Mouse (Mus musculus) ES-Bruce4 (cell line): ENCODE measurements around the gene Adcy1. TPM values are rescaled to one million over a fixed set of nuclear protein-coding genes. Genes with fewer than 3 reads are reported as not detected.

Experiments
- H3K27ac ChIP-seq: 2 replicates; pipeline ENCODE4 v1.5.1; 2012; ENCODE audit warnings: low read length, inconsistent platforms; ENCODE audit not compliant: insufficient read depth
- H3K27me3 ChIP-seq: 2 replicates; pipeline ENCODE4 v1.6.1; 2012; ENCODE audit warnings: mild to moderate bottlenecking, low read length, inconsistent platforms; ENCODE audit not compliant: control insufficient read depth, poor library complexity, insufficient read depth, severe bottlenecking
- H3K36me3 ChIP-seq: 2 replicates; pipeline ENCODE4 v1.6.1; 2012; ENCODE audit warnings: inconsistent platforms, mild to moderate bottlenecking, low read length, moderate library complexity; ENCODE audit not compliant: control insufficient read depth, poor library complexity, insufficient read depth, severe bottlenecking
- H3K4me1 ChIP-seq: one replicate; pipeline ENCODE4 v1.8.1; 2011; ENCODE audit warnings: low read length; ENCODE audit not compliant: control insufficient read depth, insufficient read depth
- H3K4me3 ChIP-seq: 2 replicates; pipeline ENCODE4 v1.5.1; 2011; ENCODE audit warnings: low read depth, mild to moderate bottlenecking, low read length
- H3K9ac ChIP-seq: 2 replicates; pipeline ENCODE4 v1.6.1; 2012; ENCODE audit warnings: low read depth, mild to moderate bottlenecking, inconsistent platforms; ENCODE audit not compliant: poor library complexity, severe bottlenecking
- H3K9me3 ChIP-seq: replicated peaks from 2 replicates; pipeline ENCODE4 v1.6.1; 2012; ENCODE audit warnings: mild to moderate bottlenecking, low read length, inconsistent platforms; ENCODE audit not compliant: control insufficient read depth, poor library complexity, insufficient read depth, severe bottlenecking
- CTCF ChIP-seq: IDR thresholded peaks from one replicate; pipeline ENCODE4 v1.8.1; 2011; ENCODE audit warnings: low read depth, low read length
- EP300 ChIP-seq: IDR thresholded peaks from 2 replicates; pipeline ENCODE4 v1.6.1; 2011; ENCODE audit warnings: low read depth, low read length; ENCODE audit not compliant: insufficient read depth
- POLR2A ChIP-seq: IDR thresholded peaks from one replicate; pipeline ENCODE4 v1.8.1; 2011; ENCODE audit warnings: low read length; ENCODE audit not compliant: insufficient read depth
- polyA plus RNA-seq: library from polyadenylated mRNA; stranded (reverse); fragments of >200 nt; gene quantifications from 2 replicates; pipeline ENCODE4 v1.2.4, GENCODE M21; 2011; ENCODE audit warnings: low read depth; ENCODE audit not compliant: missing spikeins, insufficient read depth, insufficient read length

Gene Adcy1
- polyA plus RNA-seq, 1 experiment, result 5.7 TPM

- Histone ChIP-seq H3K27ac (no peak overlapping the region), H3K9me3 (no peaks in the 10 kb centered on the region; the same call in 1 of the 2 replicates), H3K4me1 (no peaks in the 10 kb centered on the region), H3K36me3 (no peaks in the 10 kb centered on the region), H3K9ac (no peak overlapping the region), H3K27me3 (no peaks in the 10 kb centered on the region), H3K4me3 (no peak overlapping the region)
- TF ChIP-seq EP300, result no peak
- no peak for TF ChIP-seq POLR2A
- TF ChIP-seq CTCF, result no peak
These were observed 22.5 kb upstream of the Adcy1 start for GRCm38 (mm10) chr11:7040801-7041200.

GRCm38 (mm10) chr11:7047176-7047575, 16.1 kb upstream of the Adcy1 start:
- no peak overlapping the region for H3K4me3 ChIP-seq
- TF ChIP-seq CTCF (no peak), EP300 (no peak), POLR2A (no peak)
- H3K9ac ChIP-seq, result no peak overlapping the region
- H3K27ac ChIP-seq, result no peak overlapping the region
- H3K4me1 ChIP-seq, result no peaks in the 10 kb centered on the region
- H3K36me3 ChIP-seq, result no peaks in the 10 kb centered on the region
- no peaks in the 10 kb centered on the region for H3K27me3 ChIP-seq
- 0 out of 2 replicates have a peak, but pooled peaks cover 3% of the 10 kb centered on the region for H3K9me3 ChIP-seq

GRCm38 (mm10) chr11:7047584-7047983, 15.7 kb upstream of the Adcy1 start:
- no peak overlapping the region for H3K4me3 ChIP-seq
- H3K27ac ChIP-seq, result no peak overlapping the region
- no peaks in the 10 kb centered on the region for H3K36me3 ChIP-seq
- 0 out of 2 replicates have a peak, but pooled peaks cover 3% of the 10 kb centered on the region for H3K9me3 ChIP-seq
- H3K27me3 ChIP-seq, result no peaks in the 10 kb centered on the region
- no peak overlapping the region for H3K9ac ChIP-seq
- H3K4me1 ChIP-seq, result no peaks in the 10 kb centered on the region
- TF ChIP-seq CTCF (no peak), EP300 (no peak), POLR2A (no peak)

GRCm38 (mm10) chr11:7053710-7054109, 9.6 kb upstream of the Adcy1 start:
- Histone ChIP-seq H3K4me3 (no peak overlapping the region), H3K9me3 (0 out of 2 replicates have a peak, but pooled peaks cover 3% of the 10 kb centered on the region), H3K9ac (no peak overlapping the region), H3K27ac (no peak overlapping the region), H3K36me3 (no peaks in the 10 kb centered on the region), H3K27me3 (no peaks in the 10 kb centered on the region), H3K4me1 (no peaks in the 10 kb centered on the region)
- TF ChIP-seq POLR2A, result no peak
- no peak for TF ChIP-seq EP300
- TF ChIP-seq CTCF, result no peak

- H3K4me1 ChIP-seq, result no peaks in the 10 kb centered on the region
- H3K36me3 ChIP-seq, result no peaks in the 10 kb centered on the region
- no peaks in the 10 kb centered on the region for H3K27me3 ChIP-seq
- H3K9me3 ChIP-seq, result 0 out of 2 replicates have a peak, but pooled peaks cover 3% of the 10 kb centered on the region
- no peak overlapping the region for H3K4me3 ChIP-seq
- H3K27ac ChIP-seq, result no peak overlapping the region
- TF ChIP-seq CTCF, result no peak
- TF ChIP-seq POLR2A, result no peak
- no peak for TF ChIP-seq EP300
- no peak overlapping the region for H3K9ac ChIP-seq
These were observed 8.5 kb upstream of the Adcy1 start for GRCm38 (mm10) chr11:7054662-7055265.

GRCm38 (mm10) chr11:7055455-7056017, 7.8 kb upstream of the Adcy1 start:
- Histone ChIP-seq H3K27ac (no peak overlapping the region), H3K36me3 (no peaks in the 10 kb centered on the region), H3K9me3 (0 out of 2 replicates have a peak, but pooled peaks cover 3% of the 10 kb centered on the region), H3K27me3 (no peaks in the 10 kb centered on the region), H3K9ac (no peak overlapping the region), H3K4me3 (no peak overlapping the region), H3K4me1 (no peaks in the 10 kb centered on the region)
- no peak for TF ChIP-seq CTCF
- no peak for TF ChIP-seq EP300
- no peak for TF ChIP-seq POLR2A
